Mouse (Mus musculus): Measurements from ENCODE around the gene Rasd2. TPM values are rescaled to one million over a fixed set of nuclear protein-coding genes. Genes with fewer than 3 reads are reported as not detected.

Rasd2 gene
- total RNA-seq (2023), result not detected in 2 replicates

DNA sequence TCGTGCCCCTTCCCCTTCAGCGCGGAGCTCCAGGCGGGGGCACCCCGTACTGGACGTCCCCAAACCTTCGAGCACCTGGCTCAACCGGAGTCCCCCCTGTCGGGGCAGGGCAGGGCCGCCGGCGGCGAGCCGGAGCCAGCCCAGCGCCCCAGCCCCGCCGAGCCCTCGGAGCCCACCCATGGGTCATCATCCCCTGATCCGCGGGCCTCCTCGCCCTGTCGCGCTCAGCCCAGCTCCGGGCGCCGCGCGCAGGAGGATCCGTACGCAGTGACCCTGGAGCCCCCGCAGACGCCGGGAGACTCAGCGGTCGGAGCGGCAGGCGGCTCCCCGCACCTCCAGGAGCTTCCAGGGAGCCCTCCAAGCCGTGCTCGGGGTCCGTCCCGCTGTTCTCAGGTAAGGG, at the start of gene Rasd2:
Gene Rasd2 (plus strand): TSS at position 259 of the 400 bp plus-strand sequence.

Other genes starting within 250 kb of the Rasd2 start
- 12.9 and 17.9 TPM in 2 replicates for gene Hmgxb4, start 220.6 kb upstream of the Rasd2 start, total RNA-seq (2023)
- 55.0 and 73.2 TPM in 2 replicates for gene Tom1, start 180.2 kb upstream of the Rasd2 start, total RNA-seq (2023)
- 46.9 and 50.3 TPM in 2 replicates for gene Hmox1, start 120.3 kb upstream of the Rasd2 start, total RNA-seq (2023)
- gene Mcm5, start 104.4 kb upstream of the Rasd2 start, total RNA-seq (2023), result 100 and 125 TPM in 2 replicates
- not detected in 2 replicates for gene Gm10358, start 192.6 kb downstream of the Rasd2 start, total RNA-seq (2023)
- gene Iqcm, start 234.8 kb downstream of the Rasd2 start, total RNA-seq (2023), result not detected in 2 replicates

Data from neutrophil, adult 65 days (primary cell).